Mouse (Mus musculus) cerebellum, postnatal 14 days (tissue): ENCODE measurements at regions not wholly inside any gene's neighbourhood (a gene's known extent, or its start where the extent isn't known, plus 50 kb on each side); places are given as distances from the start of the nearest gene placed in this dataset.
"Not testable (repeated sequence)": the region's sequence is repeated elsewhere in the genome, so short reads cannot be mapped to it uniquely, and the experiment has no call there.

Experiments used
- DNase-seq, 2 experiments: peaks; one replicate each; pipeline ENCODE4 v3.0.0; 2021; ENCODE audit warnings: mixed read lengths in 2 of 2

GRCm38 (mm10) chr11:40309646-40310045 lies 385.4 kb downstream of the Mat2b start:
- DNase-seq = no peak

- no peak for DNase-seq
Measured at GRCm38 (mm10) chr11:40302568-40302967, 392.4 kb downstream of the Mat2b start.

- not testable (repeated sequence) for DNase-seq
Measured at GRCm38 (mm10) chr11:40299987-40300386, 395.0 kb downstream of the Mat2b start.

- DNase-seq = no peak
Measured at GRCm38 (mm10) chr11:40286936-40287335, 408.1 kb downstream of the Mat2b start.

GRCm38 (mm10) chr11:40286391-40286790 lies 408.6 kb downstream of the Mat2b start:
- no peak for DNase-seq

GRCm38 (mm10) chr11:40276737-40277136 lies 418.3 kb downstream of the Mat2b start:
- no peak for DNase-seq

- peak; percentile 35 to 53 for DNase-seq
Measured at GRCm38 (mm10) chr11:40253123-40253522, 441.9 kb downstream of the Mat2b start.

GRCm38 (mm10) chr11:40252399-40252798 lies 442.6 kb downstream of the Mat2b start:
- no peak for DNase-seq

- DNase-seq = no peak
Measured at GRCm38 (mm10) chr11:40251131-40251530, 443.9 kb downstream of the Mat2b start.

GRCm38 (mm10) chr11:40216391-40216790 lies 478.6 kb downstream of the Mat2b start:
- DNase-seq = no peak
